Mouse (Mus musculus) forebrain, embryonic 12.5 days (tissue): ENCODE measurements around the gene Cd44. TPM values are rescaled to one million over a fixed set of nuclear protein-coding genes. Genes with fewer than 3 reads are reported as not detected.

Experiments
- ATAC-seq: fragments of 200-750 bp; cut with Nextera tagmentation; 2 replicates; pipeline ENCODE4 v1.8.0; 2017; ENCODE audit warnings: moderate TSS enrichment; ENCODE audit not compliant: low FRiP score
- H3K27ac ChIP-seq: fragments of 300-500 bp; sonication (generic); 2 replicates; pipeline ENCODE4 v1.5.1; 2016; ENCODE audit warnings: mild to moderate bottlenecking
- H3K27me3 ChIP-seq: fragments of 300-500 bp; sonication (generic); 2 replicates; pipeline ENCODE4 v1.6.1; 2016; ENCODE audit warnings: mild to moderate bottlenecking
- H3K36me3 ChIP-seq: fragments of 300-500 bp; sonication (generic); replicated peaks from 2 replicates; pipeline ENCODE4 v1.6.1; 2016; ENCODE audit warnings: mild to moderate bottlenecking
- H3K4me1 ChIP-seq: fragments of 300-500 bp; sonication (generic); 2 replicates; pipeline ENCODE4 v1.6.1; 2016
- H3K4me2 ChIP-seq: fragments of 300-500 bp; sonication (generic); 2 replicates; pipeline ENCODE4 v1.6.1; 2016; ENCODE audit warnings: mild to moderate bottlenecking, moderate library complexity
- H3K4me3 ChIP-seq: fragments of 300-500 bp; sonication (generic); replicated peaks from 2 replicates; pipeline ENCODE4 v1.5.1; 2016; ENCODE audit warnings: mild to moderate bottlenecking
- H3K9ac ChIP-seq: fragments of 300-500 bp; sonication (generic); 2 replicates; pipeline ENCODE4 v1.6.1; 2016; ENCODE audit warnings: mild to moderate bottlenecking
- H3K9me3 ChIP-seq: fragments of 300-500 bp; sonication (generic); 2 replicates; pipeline ENCODE4 v1.6.1; 2016
- WGBS: fragments of 180-500 bp; shearing (Covaris S2); methylation state at CpG from one replicate; pipeline ENCODE4 v1.1.7; 2016; 5-methylcytosine and 5-hydroxymethylcytosine counted together
- polyA plus RNA-seq: library from polyadenylated mRNA; unstranded; fragments of >200 nt; fragmentation: Nextera tagmentation; extraction: Ambion mirVana; gene quantifications from 2 replicates; pipeline ENCODE4 v1.2.1, GENCODE M21; 2016

Gene Cd44
- 1.9 and 2.3 TPM in 2 replicates for polyA plus RNA-seq

- H3K27ac ChIP-seq, result no peak within 1 kb of the TSS
These were observed at the start of gene Cd44 for GRCm38 (mm10) chr2:102900875-102901827. TSS of gene Cd44 (minus strand) at chr2:102901665.

GRCm38 (mm10) chr2:102948481-102948857, 47.0 kb upstream of the Cd44 start:
- Histone ChIP-seq H3K27ac (no peak overlapping the region), H3K4me2 (no peak overlapping the region), H3K4me3 (no peak overlapping the region), H3K27me3 (no peaks in the 10 kb centered on the region), H3K9ac (no peak overlapping the region), H3K4me1 (peaks cover 10% of the 10 kb centered on the region), H3K36me3 (no peaks in the 10 kb centered on the region), H3K9me3 (no peaks in the 10 kb centered on the region)
- 85% methylated on average over 4 of the region's 4 CpGs for WGBS
- no peak for ATAC-seq

More at GRCm38 (mm10) chr2:102900875-102901827, at the start of gene Cd44:
- no peaks in the 10 kb centered on the region for H3K36me3 ChIP-seq
- peak within 1 kb of the TSS; percentile 75 for H3K4me2 ChIP-seq
- H3K27me3 ChIP-seq, result peaks cover 31% of the 10 kb centered on the region
- peak within 1 kb of the TSS; percentile 49 for H3K9ac ChIP-seq
- H3K4me1 ChIP-seq, result peaks cover 12% of the 10 kb centered on the region
- WGBS, result 2% methylated on average over 29 of the region's 29 CpGs
- peak; percentile 67 for ATAC-seq
- H3K9me3 ChIP-seq, result no peaks in the 10 kb centered on the region
- peak within 1 kb of the TSS; percentile 41 for H3K4me3 ChIP-seq

- WGBS, result 93% methylated on average over 5 of the region's 5 CpGs
- no peak overlapping the region for H3K4me3 ChIP-seq
- ATAC-seq, result no peak
- H3K4me2 ChIP-seq, result no peak overlapping the region
- H3K4me1 ChIP-seq, result peaks cover 11% of the 10 kb centered on the region
- no peaks in the 10 kb centered on the region for H3K27me3 ChIP-seq
- no peak overlapping the region for H3K9ac ChIP-seq
- no peaks in the 10 kb centered on the region for H3K36me3 ChIP-seq
- no peak overlapping the region for H3K27ac ChIP-seq
- H3K9me3 ChIP-seq, result no peaks in the 10 kb centered on the region
These were observed 46.5 kb upstream of the Cd44 start for GRCm38 (mm10) chr2:102947846-102948480.

- Histone ChIP-seq H3K27ac (no peak overlapping the region), H3K9ac (no peak overlapping the region), H3K4me3 (no peak overlapping the region), H3K4me2 (no peak overlapping the region), H3K4me1 (peaks cover 11% of the 10 kb centered on the region), H3K27me3 (no peaks in the 10 kb centered on the region), H3K9me3 (no peaks in the 10 kb centered on the region), H3K36me3 (no peaks in the 10 kb centered on the region)
- no peak for ATAC-seq
- WGBS, result 70% methylated on average over 1 of the region's 1 CpGs
These were observed 43.6 kb upstream of the Cd44 start for GRCm38 (mm10) chr2:102945111-102945510.

- Histone ChIP-seq H3K4me2 (no peak overlapping the region), H3K9ac (no peak overlapping the region), H3K27ac (no peak overlapping the region), H3K27me3 (no peaks in the 10 kb centered on the region), H3K9me3 (no peaks in the 10 kb centered on the region), H3K4me1 (peaks cover 11% of the 10 kb centered on the region), H3K4me3 (no peak overlapping the region), H3K36me3 (no peaks in the 10 kb centered on the region)
- no peak for ATAC-seq
- 86% methylated on average over 7 of the region's 7 CpGs for WGBS
These were observed 43.0 kb upstream of the Cd44 start for GRCm38 (mm10) chr2:102944415-102945012.

- Histone ChIP-seq H3K36me3 (no peaks in the 10 kb centered on the region), H3K9ac (no peak overlapping the region), H3K9me3 (no peaks in the 10 kb centered on the region), H3K4me3 (no peak overlapping the region), H3K27me3 (no peaks in the 10 kb centered on the region), H3K27ac (no peak overlapping the region), H3K4me2 (no peak overlapping the region), H3K4me1 (peaks cover 11% of the 10 kb centered on the region)
- 58% methylated on average over 6 of the region's 6 CpGs for WGBS
- ATAC-seq, result peak; percentile 51; the same call in 1 of the 2 replicates
These were observed 42.5 kb upstream of the Cd44 start for GRCm38 (mm10) chr2:102943983-102944382.

GRCm38 (mm10) chr2:102942782-102943080, 41.3 kb upstream of the Cd44 start:
- Histone ChIP-seq H3K4me3 (no peak overlapping the region), H3K4me2 (no peak overlapping the region), H3K27me3 (no peaks in the 10 kb centered on the region), H3K9ac (no peak overlapping the region), H3K9me3 (no peaks in the 10 kb centered on the region), H3K4me1 (peaks cover 11% of the 10 kb centered on the region), H3K36me3 (no peaks in the 10 kb centered on the region), H3K27ac (no peak overlapping the region)
- no peak for ATAC-seq
- 91% methylated on average over 3 of the region's 3 CpGs for WGBS

GRCm38 (mm10) chr2:102941937-102942781, 40.7 kb upstream of the Cd44 start:
- WGBS, result 89% methylated on average over 10 of the region's 10 CpGs
- H3K4me3 ChIP-seq, result no peak overlapping the region

GRCm38 (mm10) chr2:102940813-102941361, 39.4 kb upstream of the Cd44 start:
- WGBS, result 76% methylated on average over 8 of the region's 8 CpGs
- Histone ChIP-seq H3K9me3 (no peaks in the 10 kb centered on the region), H3K4me3 (no peak overlapping the region), H3K4me2 (no peak overlapping the region), H3K4me1 (peaks cover 11% of the 10 kb centered on the region), H3K9ac (no peak overlapping the region), H3K27ac (no peak overlapping the region), H3K36me3 (no peaks in the 10 kb centered on the region), H3K27me3 (no peaks in the 10 kb centered on the region)
- no peak for ATAC-seq

More at GRCm38 (mm10) chr2:102941937-102942781, 40.7 kb upstream of the Cd44 start:
- H3K9ac ChIP-seq, result no peak overlapping the region
- H3K9me3 ChIP-seq, result no peaks in the 10 kb centered on the region
- no peaks in the 10 kb centered on the region for H3K36me3 ChIP-seq
- H3K4me2 ChIP-seq, result no peak overlapping the region
- H3K27ac ChIP-seq, result no peak overlapping the region
- peaks cover 11% of the 10 kb centered on the region for H3K4me1 ChIP-seq
- no peaks in the 10 kb centered on the region for H3K27me3 ChIP-seq
- ATAC-seq, result no peak

GRCm38 (mm10) chr2:102940158-102940557, 38.7 kb upstream of the Cd44 start:
- H3K4me2 ChIP-seq, result no peak overlapping the region
- H3K27me3 ChIP-seq, result no peaks in the 10 kb centered on the region
- no peaks in the 10 kb centered on the region for H3K9me3 ChIP-seq
- H3K9ac ChIP-seq, result no peak overlapping the region
- H3K27ac ChIP-seq, result no peak overlapping the region
- no peaks in the 10 kb centered on the region for H3K36me3 ChIP-seq
- no peak for ATAC-seq
- 79% methylated on average over 8 of the region's 8 CpGs for WGBS
- peaks cover 11% of the 10 kb centered on the region for H3K4me1 ChIP-seq
- H3K4me3 ChIP-seq, result no peak overlapping the region

GRCm38 (mm10) chr2:102936886-102937285, 35.4 kb upstream of the Cd44 start:
- Histone ChIP-seq H3K4me1 (peaks cover 2% of the 10 kb centered on the region; the same call in 1 of the 2 replicates), H3K27ac (no peak overlapping the region), H3K36me3 (no peaks in the 10 kb centered on the region), H3K4me2 (no peak overlapping the region), H3K27me3 (no peaks in the 10 kb centered on the region), H3K9me3 (no peaks in the 10 kb centered on the region), H3K4me3 (no peak overlapping the region), H3K9ac (no peak overlapping the region)
- ATAC-seq, result no peak
- WGBS, result 61% methylated on average over 3 of the region's 3 CpGs
